Mouse (Mus musculus): Measurements from ENCODE around the gene Arl15. TPM values are rescaled to one million over a fixed set of nuclear protein-coding genes. Genes with fewer than 3 reads are reported as not detected.

Arl15 gene
- polyA plus RNA-seq, 1 experiment: 5.4 TPM

GRCm38 (mm10) chr13:114106083-114106482 is 311.8 kb downstream of the Arl15 start:
- H3K4me3 ChIP-seq (replicated peaks; ENCODE audit: control insufficient read depth, low read depth, low read length): no peak overlapping the region
- no peaks in the 10 kb centered on the region for H3K4me1 ChIP-seq (ENCODE audit: control insufficient read depth, insufficient read depth, low read length)
- WGBS: 88% methylated on average over 7 of the region's 7 CpGs
- no peak overlapping the region for H3K27ac ChIP-seq (ENCODE audit: control insufficient read depth, insufficient read depth, low read depth, low read length, poor library complexity)
- TF ChIP-seq POLR2A (IDR thresholded peaks at IDR 0.05; ENCODE audit: borderline replicate concordance, control insufficient read depth, low read depth, low read length): no peak
- TF ChIP-seq CTCF (IDR thresholded peaks at IDR 0.05; ENCODE audit: control insufficient read depth, insufficient read depth, low read length): no peak

DNA sequence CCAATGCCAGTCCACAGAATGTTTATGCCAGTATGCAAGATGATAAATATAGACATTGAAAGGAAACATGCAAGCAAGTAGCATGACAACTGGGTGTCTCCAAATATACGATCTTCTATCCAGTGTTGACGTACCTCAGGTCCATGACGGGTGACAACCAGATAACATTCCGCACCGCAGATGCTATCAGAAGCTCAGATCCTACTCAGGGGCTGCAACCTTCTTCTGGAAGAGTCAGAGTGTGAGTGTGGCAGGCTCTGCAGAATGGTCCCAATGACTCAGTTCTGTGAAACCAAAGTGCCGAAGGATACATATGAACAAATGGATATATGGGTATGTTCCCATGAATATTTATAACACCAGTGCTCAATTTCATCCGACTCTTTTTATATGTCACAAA is 313.2 kb downstream of the Arl15 start:
- WGBS: 92% methylated on average over 7 of the region's 7 CpGs

GRCm38 (mm10) chr13:114109441-114109840 is 315.1 kb downstream of the Arl15 start:
- Histone ChIP-seq H3K4me1 (ENCODE audit: control insufficient read depth, insufficient read depth, low read length) (no peaks in the 10 kb centered on the region), H3K4me3 (replicated peaks; ENCODE audit: control insufficient read depth, low read depth, low read length) (no peak overlapping the region), H3K27ac (ENCODE audit: control insufficient read depth, insufficient read depth, low read depth, low read length, poor library complexity) (no peak overlapping the region)
- TF ChIP-seq POLR2A (IDR thresholded peaks at IDR 0.05; ENCODE audit: borderline replicate concordance, control insufficient read depth, low read depth, low read length) (no peak), CTCF (IDR thresholded peaks at IDR 0.05; ENCODE audit: control insufficient read depth, insufficient read depth, low read length) (no peak)
- WGBS: 84% methylated on average over 10 of the region's 10 CpGs

More for the DNA sequence above, 313.2 kb downstream of the Arl15 start:
- Histone ChIP-seq H3K27ac (ENCODE audit: control insufficient read depth, insufficient read depth, low read depth, low read length, poor library complexity) (no peak overlapping the region), H3K4me1 (ENCODE audit: control insufficient read depth, insufficient read depth, low read length) (no peaks in the 10 kb centered on the region), H3K4me3 (replicated peaks; ENCODE audit: control insufficient read depth, low read depth, low read length) (no peak overlapping the region)
- TF ChIP-seq POLR2A (IDR thresholded peaks at IDR 0.05; ENCODE audit: borderline replicate concordance, control insufficient read depth, low read depth, low read length): no peak
- TF ChIP-seq CTCF (IDR thresholded peaks at IDR 0.05; ENCODE audit: control insufficient read depth, insufficient read depth, low read length): no peak

GRCm38 (mm10) chr13:114109845-114110244 is 315.5 kb downstream of the Arl15 start:
- TF ChIP-seq CTCF (IDR thresholded peaks at IDR 0.05; ENCODE audit: control insufficient read depth, insufficient read depth, low read length): no peak
- TF ChIP-seq POLR2A (IDR thresholded peaks at IDR 0.05; ENCODE audit: borderline replicate concordance, control insufficient read depth, low read depth, low read length): no peak
- Histone ChIP-seq H3K4me3 (replicated peaks; ENCODE audit: control insufficient read depth, low read depth, low read length) (no peak overlapping the region), H3K27ac (ENCODE audit: control insufficient read depth, insufficient read depth, low read depth, low read length, poor library complexity) (no peak overlapping the region), H3K4me1 (ENCODE audit: control insufficient read depth, insufficient read depth, low read length) (no peaks in the 10 kb centered on the region)
- 68% methylated on average over 4 of the region's 4 CpGs for WGBS

GRCm38 (mm10) chr13:114113516-114113915 is 319.2 kb downstream of the Arl15 start:
- whole genome bisulfite sequencing: 79% methylated on average over 2 of the region's 2 CpGs
- TF ChIP-seq CTCF (IDR thresholded peaks at IDR 0.05; ENCODE audit: control insufficient read depth, insufficient read depth, low read length) (no peak), POLR2A (IDR thresholded peaks at IDR 0.05; ENCODE audit: borderline replicate concordance, control insufficient read depth, low read depth, low read length) (no peak)
- H3K4me1 ChIP-seq (ENCODE audit: control insufficient read depth, insufficient read depth, low read length): no peaks in the 10 kb centered on the region
- H3K4me3 ChIP-seq (replicated peaks; ENCODE audit: control insufficient read depth, low read depth, low read length): no peak overlapping the region
- no peak overlapping the region for H3K27ac ChIP-seq (ENCODE audit: control insufficient read depth, insufficient read depth, low read depth, low read length, poor library complexity)

DNA sequence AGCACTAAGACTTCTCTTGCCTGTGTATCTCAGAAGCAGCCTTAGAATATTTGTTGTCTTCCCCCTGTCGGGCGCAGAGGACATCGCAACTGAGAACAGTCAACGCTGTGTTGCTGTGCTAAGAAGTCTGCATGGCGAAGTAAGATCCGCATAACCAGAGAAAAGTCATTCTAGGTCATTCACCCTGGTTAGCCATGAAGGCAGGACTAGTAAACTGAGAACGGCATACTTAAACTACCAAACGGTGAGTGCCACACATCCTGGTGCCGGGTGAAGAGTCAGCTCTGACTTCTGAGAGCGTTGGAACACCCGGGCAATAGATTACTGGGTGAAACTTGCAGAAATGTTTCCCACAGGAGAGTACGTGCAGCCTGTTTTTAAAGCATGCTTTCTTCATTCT is 320.3 kb downstream of the Arl15 start:
- H3K4me1 ChIP-seq (ENCODE audit: control insufficient read depth, insufficient read depth, low read length): no peaks in the 10 kb centered on the region; the same call in 1 of the 2 replicates
- H3K27ac ChIP-seq (ENCODE audit: control insufficient read depth, insufficient read depth, low read depth, low read length, poor library complexity): no peak overlapping the region
- TF ChIP-seq POLR2A (IDR thresholded peaks at IDR 0.05; ENCODE audit: borderline replicate concordance, control insufficient read depth, low read depth, low read length): no peak
- TF ChIP-seq CTCF (IDR thresholded peaks at IDR 0.05; ENCODE audit: control insufficient read depth, insufficient read depth, low read length): no peak
- 94% methylated on average over 12 of the region's 12 CpGs for WGBS
- no peak overlapping the region for H3K4me3 ChIP-seq (replicated peaks; ENCODE audit: control insufficient read depth, low read depth, low read length)

GRCm38 (mm10) chr13:114115106-114115505 is 320.8 kb downstream of the Arl15 start:
- Histone ChIP-seq H3K4me3 (replicated peaks; ENCODE audit: control insufficient read depth, low read depth, low read length) (no peak overlapping the region), H3K4me1 (ENCODE audit: control insufficient read depth, insufficient read depth, low read length) (no peaks in the 10 kb centered on the region; the same call in 1 of the 2 replicates), H3K27ac (ENCODE audit: control insufficient read depth, insufficient read depth, low read depth, low read length, poor library complexity) (no peak overlapping the region)
- TF ChIP-seq CTCF (IDR thresholded peaks at IDR 0.05; ENCODE audit: control insufficient read depth, insufficient read depth, low read length) (no peak), POLR2A (IDR thresholded peaks at IDR 0.05; ENCODE audit: borderline replicate concordance, control insufficient read depth, low read depth, low read length) (no peak)
- WGBS: 89% methylated on average over 4 of the region's 4 CpGs

- no peak overlapping the region for H3K27ac ChIP-seq (ENCODE audit: control insufficient read depth, insufficient read depth, low read depth, low read length, poor library complexity)
- H3K4me3 ChIP-seq (replicated peaks; ENCODE audit: control insufficient read depth, low read depth, low read length): no peak overlapping the region
- WGBS: 81% methylated on average over 19 of the region's 19 CpGs
- no peaks in the 10 kb centered on the region; the same call in 1 of the 2 replicates for H3K4me1 ChIP-seq (ENCODE audit: control insufficient read depth, insufficient read depth, low read length)
- no peak for TF ChIP-seq POLR2A (IDR thresholded peaks at IDR 0.05; ENCODE audit: borderline replicate concordance, control insufficient read depth, low read depth, low read length)
- no peak for TF ChIP-seq CTCF (IDR thresholded peaks at IDR 0.05; ENCODE audit: control insufficient read depth, insufficient read depth, low read length)
Observed at GRCm38 (mm10) chr13:114118104-114118830, 324.0 kb downstream of the Arl15 start.

Data from bone marrow, adult 2 months (tissue).